Mouse (Mus musculus): ENCODE measurements at regions not wholly inside any gene's neighbourhood (a gene's known extent, or its start where the extent isn't known, plus 50 kb on each side); places are given as distances from the start of the nearest gene placed in this dataset.

DNA sequence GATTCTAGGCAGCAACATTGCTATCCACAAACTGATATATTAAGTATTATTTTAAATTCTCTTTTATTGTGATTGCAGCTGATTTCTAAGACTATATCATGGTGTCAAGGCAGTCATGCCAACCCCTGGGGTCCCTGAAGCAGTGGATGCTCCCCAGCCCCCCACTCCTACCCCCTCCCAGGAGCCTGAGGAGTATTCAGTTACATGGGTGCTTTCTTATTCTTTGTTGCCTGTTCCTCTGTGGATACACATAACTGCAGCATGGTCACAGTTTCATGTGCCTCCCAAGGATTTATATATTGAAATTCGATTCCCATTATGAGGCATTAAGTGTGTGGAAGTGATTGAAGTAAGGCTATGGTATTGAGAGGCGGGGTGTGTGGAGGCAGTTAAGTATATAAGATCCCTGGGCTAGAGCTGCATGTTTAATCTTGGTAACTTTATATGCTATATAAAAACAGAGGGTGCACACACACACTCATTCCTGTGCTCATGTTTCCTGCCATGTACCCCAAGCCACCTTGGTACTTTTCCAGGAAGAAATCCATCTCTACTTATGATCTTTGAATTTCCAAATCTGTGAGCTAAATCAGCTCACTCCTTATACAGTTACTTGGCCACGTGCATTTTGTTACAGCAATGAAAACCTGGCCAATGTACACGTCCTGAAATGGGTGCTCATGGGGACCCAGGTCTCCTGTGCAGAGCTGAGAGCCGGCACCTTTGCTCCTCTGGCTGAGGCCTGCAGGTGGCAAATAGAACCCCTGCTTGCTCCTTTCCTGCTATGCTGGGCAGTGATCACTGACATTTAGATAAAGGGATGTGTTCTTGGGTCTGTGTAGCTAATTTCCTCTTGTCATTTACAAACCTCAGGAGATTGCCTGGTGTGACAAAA is 259.0 kb downstream of the Nek10 start:
- no peak overlapping the region for H3K4me3 ChIP-seq (ENCODE audit: low read depth, low read length)
- H3K4me1 ChIP-seq (ENCODE audit: control insufficient read depth, insufficient read depth, low read length) = no peaks in the 10 kb centered on the region; the same call in 1 of the 2 replicates
- no peaks in the 10 kb centered on the region for H3K27me3 ChIP-seq (ENCODE audit: control insufficient read depth, insufficient read depth, low read length)
- ATAC-seq (replicated peaks; ENCODE audit: insufficient number of reproducible peaks, low FRiP score, low TSS enrichment, low read depth) (peak; percentile 77; the same call in 1 of the 2 replicates), DNase-seq (ENCODE audit: low spot score) (no peak)
- no peak overlapping the region for H3K27ac ChIP-seq (replicated peaks; ENCODE audit: low read depth, low read length)
- no peaks in the 10 kb centered on the region for H3K9me3 ChIP-seq (replicated peaks; ENCODE audit: control insufficient read depth, low read length)
- WGBS = 53% methylated on average over 5 of the region's 5 CpGs
- H3K36me3 ChIP-seq (replicated peaks; ENCODE audit: control insufficient read depth, insufficient read depth, low read depth, low read length) = no peaks in the 10 kb centered on the region
- no peak overlapping the region for H3K9ac ChIP-seq (replicated peaks; ENCODE audit: low read length)
- H3K4me2 ChIP-seq (ENCODE audit: low read depth, low read length) = no peak overlapping the region

DNA sequence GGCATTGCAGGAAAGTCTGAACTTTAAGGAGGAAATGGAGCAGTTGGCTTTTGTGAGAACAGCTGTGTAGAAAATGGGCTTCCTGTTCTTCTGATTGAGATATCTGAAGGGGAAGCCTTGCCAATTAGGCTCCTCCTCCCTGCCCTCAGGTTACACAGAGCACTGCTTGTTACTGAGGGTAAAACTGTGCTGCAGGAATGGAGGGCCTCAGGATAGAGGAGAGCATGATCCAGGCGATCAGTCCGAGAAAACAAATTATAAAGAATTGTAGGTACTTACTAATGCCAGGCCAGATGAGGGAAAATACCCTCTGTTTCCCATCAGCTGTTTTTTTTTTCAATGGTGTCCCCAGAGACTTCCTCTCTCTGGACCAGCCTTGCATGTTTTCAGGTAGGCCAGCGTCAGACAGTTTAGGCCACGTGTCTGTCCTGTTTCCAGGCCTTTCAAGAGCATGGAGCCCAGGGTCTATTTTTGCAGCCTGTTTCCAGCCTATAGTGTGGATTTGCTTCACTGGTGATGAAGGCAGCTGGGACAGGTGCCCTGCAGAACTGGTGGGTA is 259.7 kb downstream of the Nek10 start:
- H3K9me3 ChIP-seq (replicated peaks; ENCODE audit: control insufficient read depth, low read length) = no peaks in the 10 kb centered on the region
- no peaks in the 10 kb centered on the region for H3K36me3 ChIP-seq (replicated peaks; ENCODE audit: control insufficient read depth, insufficient read depth, low read depth, low read length)
- WGBS = 20% methylated on average over 4 of the region's 4 CpGs
- no peak overlapping the region for H3K27ac ChIP-seq (replicated peaks; ENCODE audit: low read depth, low read length)
- H3K9ac ChIP-seq (replicated peaks; ENCODE audit: low read length) = no peak overlapping the region
- H3K4me3 ChIP-seq (ENCODE audit: low read depth, low read length) = no peak overlapping the region
- DNase-seq (ENCODE audit: low spot score) = peak; percentile 35
- peak; percentile 64; the same call in 1 of the 2 replicates for ATAC-seq (replicated peaks; ENCODE audit: insufficient number of reproducible peaks, low FRiP score, low TSS enrichment, low read depth)
- no peak overlapping the region for H3K4me2 ChIP-seq (ENCODE audit: low read depth, low read length)
- no peaks in the 10 kb centered on the region for H3K27me3 ChIP-seq (ENCODE audit: control insufficient read depth, insufficient read depth, low read length)
- no peaks in the 10 kb centered on the region; the same call in 1 of the 2 replicates for H3K4me1 ChIP-seq (ENCODE audit: control insufficient read depth, insufficient read depth, low read length)

DNA sequence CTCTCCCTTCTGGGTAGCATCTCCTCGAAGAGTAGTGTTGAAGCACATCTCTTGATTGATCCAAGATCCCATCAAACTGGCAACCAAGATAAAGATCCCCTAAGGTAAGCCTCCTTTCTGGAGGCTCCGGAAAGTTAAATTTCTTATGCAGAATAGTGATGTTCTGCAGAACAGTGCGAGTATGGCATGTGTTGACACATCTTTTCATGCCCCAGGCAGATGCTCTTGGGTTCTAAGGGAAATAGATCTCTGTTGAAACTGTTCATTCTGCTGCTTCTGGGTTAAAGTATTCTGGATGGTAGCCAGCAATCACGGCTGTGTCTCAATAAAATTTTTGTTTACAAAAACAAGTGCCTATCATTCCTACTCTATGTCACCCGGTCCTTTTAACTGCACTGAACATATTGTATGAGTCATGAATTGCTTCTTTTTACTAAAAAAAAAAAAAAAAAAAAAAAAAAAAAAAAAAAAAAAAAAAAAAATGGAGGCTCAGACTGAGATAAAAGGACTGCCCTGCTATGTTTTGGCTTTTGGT is 261.8 kb downstream of the Nek10 start:
- ATAC-seq (replicated peaks; ENCODE audit: insufficient number of reproducible peaks, low FRiP score, low TSS enrichment, low read depth) = no peak
- Histone ChIP-seq H3K27me3 (ENCODE audit: control insufficient read depth, insufficient read depth, low read length) (no peaks in the 10 kb centered on the region), H3K36me3 (replicated peaks; ENCODE audit: control insufficient read depth, insufficient read depth, low read depth, low read length) (no peaks in the 10 kb centered on the region), H3K4me3 (ENCODE audit: low read depth, low read length) (no peak overlapping the region), H3K27ac (replicated peaks; ENCODE audit: low read depth, low read length) (no peak overlapping the region), H3K4me2 (ENCODE audit: low read depth, low read length) (no peak overlapping the region), H3K9ac (replicated peaks; ENCODE audit: low read length) (no peak overlapping the region), H3K4me1 (ENCODE audit: control insufficient read depth, insufficient read depth, low read length) (no peaks in the 10 kb centered on the region; the same call in 1 of the 2 replicates), H3K9me3 (replicated peaks; ENCODE audit: control insufficient read depth, low read length) (no peaks in the 10 kb centered on the region)
- no peak for DNase-seq (ENCODE audit: low spot score)
- whole genome bisulfite sequencing = 78% methylated on average over 5 of the region's 5 CpGs

DNA sequence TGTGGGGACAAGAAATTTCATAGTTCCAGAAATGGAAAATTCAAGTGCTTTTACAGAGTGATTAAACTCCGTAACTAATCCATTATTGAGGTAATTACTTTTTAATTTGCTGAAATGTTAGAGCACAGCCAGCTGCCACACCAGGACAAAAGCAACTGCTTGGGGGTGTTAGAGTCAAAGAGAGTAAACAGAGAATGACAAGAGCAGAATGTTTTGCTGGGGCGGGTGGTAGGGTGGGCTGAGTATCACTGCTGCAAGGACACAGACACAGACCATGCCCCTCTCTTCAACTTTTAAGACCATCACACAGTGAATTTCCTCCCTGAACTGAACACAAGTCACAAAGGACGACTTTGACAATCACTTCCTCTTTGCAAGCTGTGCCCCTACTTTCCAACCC is 272.7 kb downstream of the Nek10 start:
- 34% methylated on average over 3 of the region's 3 CpGs for WGBS
- ATAC-seq (replicated peaks; ENCODE audit: insufficient number of reproducible peaks, low FRiP score, low TSS enrichment, low read depth) = no peak
- no peak overlapping the region for H3K4me2 ChIP-seq (ENCODE audit: low read depth, low read length)

DNA sequence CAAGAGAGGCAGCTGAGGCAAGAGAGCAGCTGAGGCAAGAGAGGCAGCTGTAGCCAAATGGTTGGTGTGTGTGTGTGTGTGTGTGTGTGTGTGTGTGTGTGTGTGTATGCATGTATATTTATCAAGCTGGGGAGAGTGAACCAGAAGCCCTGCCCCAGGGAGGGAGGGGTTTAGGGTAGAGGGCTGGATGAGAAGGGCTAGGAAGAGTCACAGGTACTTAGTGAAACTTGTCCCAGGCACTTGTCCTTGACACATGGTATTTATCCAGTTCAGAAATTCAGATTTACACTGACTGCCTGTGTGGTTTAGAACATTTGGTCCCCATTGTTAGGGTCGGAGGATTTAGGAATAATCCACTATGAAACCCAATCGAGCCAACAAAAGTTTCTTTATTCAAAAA is 279.7 kb downstream of the Nek10 start:
- Histone ChIP-seq H3K4me2 (ENCODE audit: low read depth, low read length) (no peak overlapping the region), H3K4me3 (ENCODE audit: low read depth, low read length) (no peak overlapping the region), H3K27me3 (ENCODE audit: control insufficient read depth, insufficient read depth, low read length) (no peaks in the 10 kb centered on the region), H3K27ac (replicated peaks; ENCODE audit: low read depth, low read length) (no peak overlapping the region), H3K36me3 (replicated peaks; ENCODE audit: control insufficient read depth, insufficient read depth, low read depth, low read length) (no peaks in the 10 kb centered on the region), H3K9ac (replicated peaks; ENCODE audit: low read length) (no peak overlapping the region), H3K4me1 (ENCODE audit: control insufficient read depth, insufficient read depth, low read length) (no peaks in the 10 kb centered on the region), H3K9me3 (replicated peaks; ENCODE audit: control insufficient read depth, low read length) (no peaks in the 10 kb centered on the region)
- DNase-seq (ENCODE audit: low spot score) (peak; percentile 2), ATAC-seq (replicated peaks; ENCODE audit: insufficient number of reproducible peaks, low FRiP score, low TSS enrichment, low read depth) (0 out of 2 replicates have a peak, but pooled peaks have one; percentile 34)
- 56% methylated on average over 2 of the region's 2 CpGs for WGBS

More for the DNA sequence above, 272.7 kb downstream of the Nek10 start:
- no peaks in the 10 kb centered on the region for H3K27me3 ChIP-seq (ENCODE audit: control insufficient read depth, insufficient read depth, low read length)
- H3K36me3 ChIP-seq (replicated peaks; ENCODE audit: control insufficient read depth, insufficient read depth, low read depth, low read length) = no peaks in the 10 kb centered on the region
- no peak for DNase-seq (ENCODE audit: low spot score)
- H3K4me3 ChIP-seq (ENCODE audit: low read depth, low read length) = no peak overlapping the region
- no peaks in the 10 kb centered on the region for H3K4me1 ChIP-seq (ENCODE audit: control insufficient read depth, insufficient read depth, low read length)
- no peak overlapping the region for H3K27ac ChIP-seq (replicated peaks; ENCODE audit: low read depth, low read length)
- no peak overlapping the region for H3K9ac ChIP-seq (replicated peaks; ENCODE audit: low read length)
- no peaks in the 10 kb centered on the region for H3K9me3 ChIP-seq (replicated peaks; ENCODE audit: control insufficient read depth, low read length)

DNA sequence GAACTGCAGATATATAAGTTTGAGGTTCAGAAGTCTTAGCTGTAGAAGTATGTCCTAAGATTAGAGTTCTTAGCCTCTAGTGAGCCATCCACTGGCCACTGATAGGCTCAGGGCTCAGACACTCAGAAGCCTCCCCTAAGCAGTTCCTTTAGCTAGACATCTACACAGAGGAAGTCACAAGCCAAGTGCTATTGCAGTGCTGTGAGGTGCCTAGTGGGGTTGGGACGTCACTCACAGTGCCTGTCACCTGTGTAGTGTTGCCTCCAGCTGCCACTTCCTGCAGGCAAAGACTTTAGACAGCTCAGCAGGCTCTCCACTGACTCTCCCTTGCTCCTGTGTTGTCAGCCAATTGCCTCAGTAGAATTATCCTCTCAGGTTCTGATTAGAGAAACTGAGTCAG is 280.6 kb downstream of the Nek10 start:
- Histone ChIP-seq H3K36me3 (replicated peaks; ENCODE audit: control insufficient read depth, insufficient read depth, low read depth, low read length) (no peaks in the 10 kb centered on the region), H3K27ac (replicated peaks; ENCODE audit: low read depth, low read length) (no peak overlapping the region), H3K4me2 (ENCODE audit: low read depth, low read length) (no peak overlapping the region), H3K9me3 (replicated peaks; ENCODE audit: control insufficient read depth, low read length) (no peaks in the 10 kb centered on the region), H3K27me3 (ENCODE audit: control insufficient read depth, insufficient read depth, low read length) (no peaks in the 10 kb centered on the region), H3K4me3 (ENCODE audit: low read depth, low read length) (no peak overlapping the region), H3K9ac (replicated peaks; ENCODE audit: low read length) (no peak overlapping the region), H3K4me1 (ENCODE audit: control insufficient read depth, insufficient read depth, low read length) (no peaks in the 10 kb centered on the region)
- ATAC-seq (replicated peaks; ENCODE audit: insufficient number of reproducible peaks, low FRiP score, low TSS enrichment, low read depth) (no peak), DNase-seq (ENCODE audit: low spot score) (no peak)
- WGBS = 50% methylated on average over 1 of the region's 1 CpGs

DNA sequence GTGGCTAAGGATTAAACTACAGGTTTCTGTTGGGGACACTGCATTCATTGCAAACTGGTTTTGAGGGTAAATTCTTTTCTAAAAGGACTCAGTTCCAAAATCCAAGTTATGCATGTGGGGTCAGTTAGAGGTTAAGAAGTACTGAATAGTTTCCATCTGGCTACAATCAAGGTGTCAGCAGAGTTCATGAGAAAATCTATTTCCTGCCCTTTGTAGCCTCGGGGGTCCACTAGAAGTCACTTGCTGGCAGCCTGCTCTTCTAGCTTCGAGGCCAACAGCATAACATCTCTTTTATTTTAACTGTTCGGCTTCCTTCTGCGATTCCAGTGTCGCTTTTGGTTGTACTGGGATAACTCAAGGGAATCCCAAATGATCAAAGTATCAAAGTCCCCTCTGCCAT is 283.8 kb downstream of the Nek10 start:
- no peaks in the 10 kb centered on the region for H3K9me3 ChIP-seq (replicated peaks; ENCODE audit: control insufficient read depth, low read length)
- no peak overlapping the region for H3K4me2 ChIP-seq (ENCODE audit: low read depth, low read length)
- no peak overlapping the region for H3K9ac ChIP-seq (replicated peaks; ENCODE audit: low read length)
- ATAC-seq (replicated peaks; ENCODE audit: insufficient number of reproducible peaks, low FRiP score, low TSS enrichment, low read depth) (no peak), DNase-seq (ENCODE audit: low spot score) (peak; percentile 73)
- no peak overlapping the region for H3K27ac ChIP-seq (replicated peaks; ENCODE audit: low read depth, low read length)
- H3K4me3 ChIP-seq (ENCODE audit: low read depth, low read length) = no peak overlapping the region
- 23% methylated on average over 5 of the region's 5 CpGs for WGBS
- no peaks in the 10 kb centered on the region for H3K4me1 ChIP-seq (ENCODE audit: control insufficient read depth, insufficient read depth, low read length)
- H3K36me3 ChIP-seq (replicated peaks; ENCODE audit: control insufficient read depth, insufficient read depth, low read depth, low read length) = no peaks in the 10 kb centered on the region
- no peaks in the 10 kb centered on the region for H3K27me3 ChIP-seq (ENCODE audit: control insufficient read depth, insufficient read depth, low read length)

DNA sequence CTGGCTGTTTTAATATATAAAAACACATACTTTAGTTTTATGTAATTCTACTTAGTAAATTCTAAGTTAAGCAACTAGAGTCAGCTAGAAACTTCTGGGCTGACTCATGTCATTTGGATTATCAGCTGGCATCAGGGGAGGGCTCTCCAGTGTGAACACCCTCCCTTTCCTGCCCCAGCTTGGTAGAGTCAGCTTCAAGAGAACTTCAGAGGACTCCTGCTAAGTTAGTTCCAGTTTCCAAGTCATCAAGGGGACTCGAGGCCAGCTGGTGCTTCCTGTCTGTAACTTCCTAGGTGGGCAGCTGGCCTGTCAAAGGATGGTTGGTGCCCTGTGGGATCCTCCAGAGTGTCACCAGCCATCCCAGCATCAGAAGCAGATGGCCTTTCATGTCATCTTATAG is 293.6 kb downstream of the Nek10 start:
- Histone ChIP-seq H3K36me3 (replicated peaks; ENCODE audit: control insufficient read depth, insufficient read depth, low read depth, low read length) (no peaks in the 10 kb centered on the region), H3K4me1 (ENCODE audit: control insufficient read depth, insufficient read depth, low read length) (no peaks in the 10 kb centered on the region), H3K9me3 (replicated peaks; ENCODE audit: control insufficient read depth, low read length) (no peaks in the 10 kb centered on the region), H3K4me3 (ENCODE audit: low read depth, low read length) (no peak overlapping the region), H3K9ac (replicated peaks; ENCODE audit: low read length) (no peak overlapping the region), H3K4me2 (ENCODE audit: low read depth, low read length) (no peak overlapping the region), H3K27ac (replicated peaks; ENCODE audit: low read depth, low read length) (no peak overlapping the region), H3K27me3 (ENCODE audit: control insufficient read depth, insufficient read depth, low read length) (no peaks in the 10 kb centered on the region)
- WGBS = 47% methylated on average over 1 of the region's 1 CpGs
- DNase-seq (ENCODE audit: low spot score) = no peak
- no peak for ATAC-seq (replicated peaks; ENCODE audit: insufficient number of reproducible peaks, low FRiP score, low TSS enrichment, low read depth)
